Mouse (Mus musculus) stomach, embryonic 15.5 days (tissue): ENCODE results near the gene Gm1113. TPM values are rescaled to one million over a fixed set of nuclear protein-coding genes. Genes with fewer than 3 reads are reported as not detected.

ENCODE experiments used
- ATAC-seq: fragments of 200-750 bp; cut with Nextera tagmentation; 2 replicates; pipeline ENCODE4 v1.8.0; 2017; ENCODE audit warnings: low read depth, moderate number of reproducible peaks, moderate TSS enrichment; ENCODE audit not compliant: insufficient read depth, low FRiP score
- H3K27ac ChIP-seq: fragments of 300-500 bp; sonication (generic); 2 replicates; pipeline ENCODE4 v1.5.1; 2015; ENCODE audit warnings: mild to moderate bottlenecking, inconsistent platforms
- H3K27me3 ChIP-seq: fragments of 300-500 bp; sonication (generic); replicated peaks from 2 replicates; pipeline ENCODE4 v1.6.1; 2015; ENCODE audit warnings: inconsistent platforms
- H3K36me3 ChIP-seq: fragments of 300-500 bp; sonication (generic); 2 replicates; pipeline ENCODE4 v1.6.1; 2015; ENCODE audit warnings: inconsistent platforms
- H3K4me1 ChIP-seq: fragments of 300-500 bp; sonication (generic); 2 replicates; pipeline ENCODE4 v1.6.1; 2015; ENCODE audit warnings: inconsistent platforms
- H3K4me2 ChIP-seq: fragments of 300-500 bp; sonication (generic); 2 replicates; pipeline ENCODE4 v1.6.1; 2015; ENCODE audit warnings: mild to moderate bottlenecking, inconsistent platforms
- H3K4me3 ChIP-seq: fragments of 300-500 bp; sonication (generic); replicated peaks from 2 replicates; pipeline ENCODE4 v1.5.1; 2015; ENCODE audit warnings: inconsistent platforms
- H3K9ac ChIP-seq: fragments of 300-500 bp; sonication (generic); 2 replicates; pipeline ENCODE4 v1.6.1; 2015; ENCODE audit warnings: inconsistent platforms
- H3K9me3 ChIP-seq: fragments of 300-500 bp; sonication (generic); 2 replicates; pipeline ENCODE4 v1.6.1; 2016; ENCODE audit warnings: inconsistent platforms
- WGBS: fragments of 180-500 bp; shearing (Covaris S2); methylation state at CpG from one replicate; pipeline ENCODE4 v1.1.7; 2015; 5-methylcytosine and 5-hydroxymethylcytosine counted together
- polyA plus RNA-seq: library from polyadenylated mRNA; unstranded; fragments of >200 nt; fragmentation: Nextera tagmentation; extraction: Ambion mirVana; gene quantifications from 2 replicates; pipeline ENCODE4 v1.2.1, GENCODE M21; 2015

Gene Gm1113
- polyA plus RNA-seq, 1 experiment from 2014 or later = not detected

DNA sequence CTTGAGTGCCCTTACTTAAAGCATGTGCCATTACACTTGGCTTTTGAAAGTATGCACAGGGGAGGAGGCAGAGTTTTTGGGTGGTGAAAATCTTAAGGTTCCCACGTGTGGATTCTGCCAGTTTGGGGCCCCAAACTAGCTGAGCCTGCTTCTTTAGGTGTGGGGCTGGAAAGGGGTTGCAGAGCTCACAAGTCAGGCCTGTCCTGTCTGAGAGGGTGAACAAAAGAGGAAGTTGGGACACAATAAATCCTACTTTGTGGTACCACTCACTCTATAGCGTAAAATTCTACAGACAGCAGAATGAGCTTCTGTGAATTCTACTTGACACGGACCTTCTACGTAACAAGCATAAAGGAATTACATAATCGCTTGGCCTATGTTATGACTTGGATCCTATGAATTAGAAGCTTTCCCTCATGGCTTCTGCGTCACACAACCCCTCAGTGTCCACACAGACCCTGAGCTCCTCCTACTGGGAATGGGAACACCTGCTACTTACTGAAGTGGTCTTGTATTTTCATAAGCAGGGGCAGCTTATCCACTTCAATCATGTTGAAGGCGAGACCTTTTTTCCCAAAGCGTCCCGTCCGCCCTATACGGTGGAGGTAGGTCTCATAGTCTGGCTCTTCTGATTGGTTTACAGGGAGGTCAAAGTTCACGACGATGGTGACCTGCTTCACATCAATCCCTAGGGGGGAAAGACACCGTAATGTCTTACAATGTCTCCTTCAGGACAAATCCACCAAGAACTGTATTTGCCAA lies 25.2 kb upstream of the Gm1113 start:
- 79% methylated on average over 14 of the region's 14 CpGs for WGBS
- H3K27me3 ChIP-seq = no peaks in the 10 kb centered on the region
- ATAC-seq = no peak
- no peak overlapping the region for H3K4me2 ChIP-seq
- H3K4me1 ChIP-seq = no peaks in the 10 kb centered on the region
- no peaks in the 10 kb centered on the region for H3K36me3 ChIP-seq
- H3K27ac ChIP-seq = no peak overlapping the region
- no peaks in the 10 kb centered on the region for H3K9me3 ChIP-seq
- no peak overlapping the region for H3K4me3 ChIP-seq
- no peak overlapping the region for H3K9ac ChIP-seq

DNA sequence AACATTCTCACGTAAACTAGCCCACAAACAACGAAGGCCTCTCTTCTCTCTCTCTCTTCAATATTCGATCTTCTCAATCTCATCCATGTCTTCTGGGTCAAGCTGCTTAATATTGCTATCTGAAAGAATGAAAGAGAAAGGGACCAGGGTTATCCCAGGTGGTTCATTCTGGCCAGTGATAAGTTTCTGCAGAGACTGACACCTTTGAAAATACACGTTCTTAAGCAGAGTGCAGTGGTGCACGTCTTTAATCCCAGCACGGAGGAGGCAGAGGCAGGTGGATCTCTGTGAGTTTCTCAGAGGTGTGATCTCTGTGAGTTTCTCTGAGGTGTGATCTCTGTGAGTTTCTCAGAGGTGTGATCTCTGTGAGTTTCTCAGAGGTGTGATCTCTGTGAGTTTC lies 23.9 kb upstream of the Gm1113 start:
- no peak overlapping the region for H3K9ac ChIP-seq
- ATAC-seq = no peak
- H3K4me2 ChIP-seq = no peak overlapping the region
- no peaks in the 10 kb centered on the region for H3K36me3 ChIP-seq
- 64% methylated on average over 6 of the region's 6 CpGs for WGBS
- H3K4me1 ChIP-seq = no peaks in the 10 kb centered on the region
- no peak overlapping the region for H3K27ac ChIP-seq
- no peaks in the 10 kb centered on the region for H3K9me3 ChIP-seq
- H3K27me3 ChIP-seq = no peaks in the 10 kb centered on the region
- H3K4me3 ChIP-seq = no peak overlapping the region

GRCm38 (mm10) chr9:35541488-35541887 lies 23.4 kb upstream of the Gm1113 start:
- 8% methylated on average over 6 of the region's 6 CpGs for WGBS
- Histone ChIP-seq H3K4me3 (no peak overlapping the region), H3K9ac (no peak overlapping the region), H3K4me1 (no peaks in the 10 kb centered on the region), H3K4me2 (no peak overlapping the region), H3K27ac (no peak overlapping the region), H3K9me3 (no peaks in the 10 kb centered on the region), H3K36me3 (no peaks in the 10 kb centered on the region), H3K27me3 (no peaks in the 10 kb centered on the region)
- ATAC-seq = peak; percentile 56; the same call in 1 of the 2 replicates

- 80% methylated on average over 5 of the region's 5 CpGs for WGBS
- H3K4me3 ChIP-seq = no peak overlapping the region
- ATAC-seq = no peak
Measured at GRCm38 (mm10) chr9:35541024-35541423, 23.0 kb upstream of the Gm1113 start.

GRCm38 (mm10) chr9:35539001-35539750 lies 21.1 kb upstream of the Gm1113 start:
- no peaks in the 10 kb centered on the region for H3K27me3 ChIP-seq
- H3K36me3 ChIP-seq = no peaks in the 10 kb centered on the region
- H3K4me1 ChIP-seq = 0 out of 2 replicates have a peak, but pooled peaks cover 2% of the 10 kb centered on the region
- ATAC-seq = no peak
- no peak overlapping the region for H3K4me3 ChIP-seq
- no peak overlapping the region for H3K9ac ChIP-seq
- H3K27ac ChIP-seq = no peak overlapping the region
- H3K4me2 ChIP-seq = no peak overlapping the region
- no peaks in the 10 kb centered on the region for H3K9me3 ChIP-seq
- 62% methylated on average over 13 of the region's 13 CpGs for WGBS

More at GRCm38 (mm10) chr9:35541024-35541423, 23.0 kb upstream of the Gm1113 start:
- no peaks in the 10 kb centered on the region for H3K9me3 ChIP-seq
- H3K4me2 ChIP-seq = no peak overlapping the region
- no peaks in the 10 kb centered on the region for H3K4me1 ChIP-seq
- H3K27me3 ChIP-seq = no peaks in the 10 kb centered on the region
- H3K27ac ChIP-seq = no peak overlapping the region
- H3K9ac ChIP-seq = no peak overlapping the region
- H3K36me3 ChIP-seq = no peaks in the 10 kb centered on the region

DNA sequence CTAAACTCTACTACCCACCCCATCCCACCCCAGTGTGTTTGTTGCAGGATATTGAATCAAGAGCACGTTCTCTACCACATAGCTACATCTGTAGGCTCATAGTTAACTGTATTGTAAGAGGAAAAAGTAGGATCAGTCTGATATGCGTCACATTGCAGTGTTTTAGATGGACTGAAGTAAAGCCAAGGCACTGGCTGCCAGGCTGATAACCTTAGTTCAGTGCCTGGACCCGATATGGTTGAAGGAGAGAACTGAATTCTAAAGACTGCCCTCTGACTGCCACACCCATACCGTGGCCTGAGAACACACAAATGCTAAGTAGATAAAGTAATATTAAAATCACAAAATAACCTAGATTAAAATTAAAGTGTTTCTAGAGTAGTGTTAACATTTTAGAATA lies 17.8 kb upstream of the Gm1113 start:
- Histone ChIP-seq H3K27ac (no peak overlapping the region), H3K36me3 (no peaks in the 10 kb centered on the region), H3K9me3 (no peaks in the 10 kb centered on the region), H3K27me3 (no peaks in the 10 kb centered on the region), H3K4me2 (no peak overlapping the region), H3K4me1 (0 out of 2 replicates have a peak, but pooled peaks cover 2% of the 10 kb centered on the region), H3K4me3 (no peak overlapping the region), H3K9ac (no peak overlapping the region)
- 74% methylated on average over 4 of the region's 4 CpGs for WGBS
- no peak for ATAC-seq

DNA sequence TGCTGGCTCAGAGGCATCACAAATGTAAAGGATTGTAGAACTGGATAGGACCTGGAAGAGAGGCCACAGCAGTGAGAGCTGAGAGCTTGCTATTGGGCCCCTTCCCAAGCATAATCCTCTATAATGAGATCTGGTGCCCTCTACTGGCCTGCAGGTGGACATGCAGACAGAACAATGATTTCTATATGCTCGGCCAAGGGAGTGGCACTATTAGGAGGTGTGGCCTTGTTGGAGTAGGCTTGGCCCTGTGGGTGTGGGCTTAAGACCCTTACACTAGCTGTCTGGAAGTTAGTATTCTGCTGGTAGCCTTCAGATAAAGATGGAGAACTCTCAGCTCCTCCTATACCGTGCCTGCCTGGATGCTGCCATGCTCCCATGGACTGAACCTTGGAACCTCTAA lies 17.0 kb upstream of the Gm1113 start:
- Histone ChIP-seq H3K9me3 (no peaks in the 10 kb centered on the region), H3K4me3 (no peak overlapping the region), H3K4me1 (0 out of 2 replicates have a peak, but pooled peaks cover 2% of the 10 kb centered on the region), H3K27me3 (no peaks in the 10 kb centered on the region), H3K9ac (no peak overlapping the region), H3K27ac (no peak overlapping the region), H3K36me3 (no peaks in the 10 kb centered on the region), H3K4me2 (no peak overlapping the region)
- peak; percentile 75 for ATAC-seq
- 13% methylated on average over 2 of the region's 2 CpGs for WGBS

- Histone ChIP-seq H3K9me3 (no peaks in the 10 kb centered on the region), H3K36me3 (no peaks in the 10 kb centered on the region), H3K4me2 (no peak overlapping the region), H3K27ac (no peak overlapping the region), H3K9ac (no peak overlapping the region), H3K27me3 (no peaks in the 10 kb centered on the region), H3K4me3 (no peak overlapping the region), H3K4me1 (0 out of 2 replicates have a peak, but pooled peaks cover 2% of the 10 kb centered on the region)
- WGBS = 49% methylated on average over 9 of the region's 9 CpGs
- ATAC-seq = no peak
Measured at GRCm38 (mm10) chr9:35533266-35533665, 15.2 kb upstream of the Gm1113 start.

GRCm38 (mm10) chr9:35529796-35530195 lies 11.7 kb upstream of the Gm1113 start:
- Histone ChIP-seq H3K4me3 (no peak overlapping the region), H3K9ac (no peak overlapping the region), H3K27me3 (no peaks in the 10 kb centered on the region), H3K4me1 (no peaks in the 10 kb centered on the region), H3K36me3 (no peaks in the 10 kb centered on the region), H3K4me2 (no peak overlapping the region), H3K9me3 (no peaks in the 10 kb centered on the region), H3K27ac (no peak overlapping the region; the same call in 1 of the 2 replicates)
- no peak for ATAC-seq
- 19% methylated on average over 1 of the region's 1 CpGs for WGBS

DNA sequence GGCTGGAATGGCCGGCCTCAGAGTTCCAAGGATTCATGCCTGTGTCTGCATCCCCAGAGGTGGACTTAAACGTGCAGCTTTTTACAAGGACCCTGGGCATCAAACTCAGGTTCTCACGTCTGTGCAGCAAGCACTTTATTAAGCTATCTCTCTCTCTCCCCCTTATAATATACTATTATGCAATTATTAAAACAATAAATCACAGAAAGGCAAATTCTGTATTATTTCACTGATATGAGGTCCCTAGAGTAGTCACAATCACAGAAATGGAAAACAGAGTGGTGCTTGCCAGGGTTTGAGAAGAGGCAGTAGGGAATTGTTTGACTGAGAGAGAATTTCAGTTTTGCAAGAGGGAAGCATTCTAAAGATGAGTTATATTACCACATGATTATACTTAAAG lies 11.1 kb upstream of the Gm1113 start:
- no peak overlapping the region for H3K27ac ChIP-seq
- no peak overlapping the region for H3K4me3 ChIP-seq
- no peaks in the 10 kb centered on the region for H3K36me3 ChIP-seq
- WGBS = 53% methylated on average over 3 of the region's 3 CpGs
- H3K9ac ChIP-seq = no peak overlapping the region
- no peaks in the 10 kb centered on the region for H3K9me3 ChIP-seq
- H3K27me3 ChIP-seq = no peaks in the 10 kb centered on the region
- no peak for ATAC-seq
- 0 out of 2 replicates have a peak, but pooled peaks cover 4% of the 10 kb centered on the region for H3K4me1 ChIP-seq
- no peak overlapping the region for H3K4me2 ChIP-seq

DNA sequence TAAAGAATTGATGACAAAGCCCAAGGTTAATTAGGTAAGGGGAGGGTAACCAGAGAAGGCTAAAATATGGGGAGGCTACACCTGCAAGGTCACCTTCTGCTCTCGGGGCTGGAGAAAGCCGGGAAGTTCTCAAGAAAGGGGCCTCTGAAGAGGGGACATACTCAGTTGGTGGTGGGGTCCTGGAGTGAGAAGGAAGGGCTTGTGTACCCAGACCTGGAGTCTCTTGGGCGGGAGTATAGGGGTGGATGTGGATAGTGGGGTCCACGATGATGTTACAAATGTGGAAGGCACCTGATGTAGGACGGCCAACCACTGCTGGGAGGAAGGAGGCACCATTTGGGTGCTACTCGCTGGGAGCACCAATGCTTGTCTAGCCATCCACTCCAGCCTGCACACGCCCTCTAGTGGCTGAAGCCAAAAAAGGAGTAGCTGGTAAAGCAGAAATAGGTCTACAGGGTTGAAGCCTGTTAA lies 5.9 kb upstream of the Gm1113 start:
- H3K4me1 ChIP-seq = peaks cover 15% of the 10 kb centered on the region
- no peak overlapping the region for H3K4me3 ChIP-seq
- WGBS = 15% methylated on average over 7 of the region's 7 CpGs
- no peaks in the 10 kb centered on the region for H3K9me3 ChIP-seq
- no peaks in the 10 kb centered on the region for H3K36me3 ChIP-seq
- peak overlapping the region; percentile 67; the same call in 1 of the 2 replicates for H3K27ac ChIP-seq
- no peak overlapping the region for H3K9ac ChIP-seq
- no peaks in the 10 kb centered on the region for H3K27me3 ChIP-seq
- peak; percentile 77; the same call in 1 of the 2 replicates for ATAC-seq
- 0 out of 2 replicates have a peak overlapping the region, but pooled peaks have one; percentile 23 for H3K4me2 ChIP-seq

DNA sequence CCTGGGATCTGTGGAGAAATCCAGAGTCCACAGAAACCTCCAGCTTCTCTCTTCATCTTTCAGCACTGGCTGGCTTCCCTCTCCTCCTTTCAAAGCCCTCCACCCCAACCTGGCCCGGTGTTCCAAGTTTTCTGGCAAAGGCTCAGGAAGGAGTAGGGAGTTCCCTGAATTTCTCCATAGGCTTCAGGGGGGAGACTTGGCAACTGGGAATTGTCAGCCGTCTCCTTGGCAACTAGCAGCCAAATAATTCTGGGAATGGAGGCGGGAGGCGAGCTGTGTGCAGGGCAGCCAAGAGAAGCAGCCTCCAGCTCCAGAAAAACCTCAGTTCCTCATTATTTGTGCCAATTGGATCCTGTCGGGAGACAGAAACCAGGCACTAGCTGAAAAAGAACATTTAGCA lies 5.5 kb upstream of the Gm1113 start:
- no peak overlapping the region for H3K4me3 ChIP-seq
- H3K36me3 ChIP-seq = no peaks in the 10 kb centered on the region
- peak; percentile 78 for ATAC-seq
- peaks cover 15% of the 10 kb centered on the region for H3K4me1 ChIP-seq
- H3K27me3 ChIP-seq = no peaks in the 10 kb centered on the region
- peak overlapping the region; percentile 67; the same call in 1 of the 2 replicates for H3K27ac ChIP-seq
- H3K4me2 ChIP-seq = 0 out of 2 replicates have a peak overlapping the region, but pooled peaks have one; percentile 23
- H3K9me3 ChIP-seq = no peaks in the 10 kb centered on the region
- no peak overlapping the region for H3K9ac ChIP-seq
- 39% methylated on average over 5 of the region's 5 CpGs for WGBS
